Mouse (Mus musculus) lung, embryonic 14.5 days (tissue): ENCODE data around the gene Wbp1l. TPM values are rescaled to one million over a fixed set of nuclear protein-coding genes. Genes with fewer than 3 reads are reported as not detected.

ENCODE experiments used
- ATAC-seq: fragments of 200-750 bp; cut with Nextera tagmentation; 2 replicates; pipeline ENCODE4 v1.8.0; 2017; ENCODE audit warnings: mild to moderate bottlenecking, moderate TSS enrichment, moderate library complexity; ENCODE audit not compliant: insufficient read depth
- DNase-seq: peaks from one replicate; pipeline ENCODE4 v3.0.0-alpha.2; 2015
- H3K27ac ChIP-seq: fragments of 300-500 bp; sonication (generic); 2 replicates; pipeline ENCODE4 v1.5.1; 2014; ENCODE audit warnings: low read depth, mild to moderate bottlenecking, moderate library complexity
- H3K27me3 ChIP-seq: fragments of 300-500 bp; sonication (generic); 2 replicates; pipeline ENCODE4 v1.6.1; 2014; ENCODE audit warnings: low read length, control low read depth; ENCODE audit not compliant: insufficient read depth
- H3K36me3 ChIP-seq: fragments of 300-500 bp; sonication (generic); 2 replicates; pipeline ENCODE4 v1.6.1; 2014; ENCODE audit warnings: control low read depth; ENCODE audit not compliant: insufficient read depth
- H3K4me1 ChIP-seq: fragments of 300-500 bp; sonication (generic); 2 replicates; pipeline ENCODE4 v1.6.1; 2014; ENCODE audit warnings: antibody characterized with exemption, control low read depth; ENCODE audit not compliant: insufficient read depth
- H3K4me2 ChIP-seq: fragments of 300-500 bp; sonication (generic); 2 replicates; pipeline ENCODE4 v1.6.1; 2014; ENCODE audit warnings: mild to moderate bottlenecking
- H3K4me3 ChIP-seq: fragments of 300-500 bp; sonication (generic); 2 replicates; pipeline ENCODE4 v1.5.1; 2014; ENCODE audit warnings: low read depth, low read length
- H3K9ac ChIP-seq: fragments of 300-500 bp; sonication (generic); 2 replicates; pipeline ENCODE4 v1.6.1; 2014
- H3K9me3 ChIP-seq: fragments of 300-500 bp; sonication (generic); 2 replicates; pipeline ENCODE4 v1.6.1; 2016; ENCODE audit warnings: low read depth, low read length, control low read depth
- CTCF ChIP-seq: IDR thresholded peaks from 2 replicates; pipeline ENCODE4 v1.5.1; 2016; ENCODE audit warnings: antibody characterized with exemption, low read depth
- WGBS: fragments of 180-500 bp; shearing (Covaris S2); extraction: QIAGEN DNeasy Blood & Tissue Kit; methylation state at CpG from one replicate; pipeline ENCODE4 v1.1.7; 2014; 5-methylcytosine and 5-hydroxymethylcytosine counted together
- polyA plus RNA-seq: library from polyadenylated mRNA; unstranded; fragments of >200 nt; fragmentation: Nextera tagmentation; extraction: Ambion mirVana; gene quantifications from 2 replicates; pipeline ENCODE4 v1.2.1, GENCODE M21; 2014

Wbp1l gene
- polyA plus RNA-seq, 1 experiment from 2014 or later, result 43.1 TPM

- Histone ChIP-seq H3K4me1 (no peaks in the 10 kb centered on the region), H3K27ac (no peak overlapping the region), H3K36me3 (peaks cover 30% of the 10 kb centered on the region; the same call in 1 of the 2 replicates), H3K9ac (no peak overlapping the region), H3K27me3 (no peaks in the 10 kb centered on the region), H3K4me2 (no peak overlapping the region), H3K9me3 (no peaks in the 10 kb centered on the region), H3K4me3 (no peak overlapping the region)
- no peak for ATAC-seq
- no peak for TF ChIP-seq CTCF
- WGBS, result 94% methylated on average over 7 of the region's 7 CpGs
- DNase-seq, result no peak
Observed at GRCm38 (mm10) chr19:46608158-46608557, 9.3 kb downstream of the Wbp1l start.

DNA sequence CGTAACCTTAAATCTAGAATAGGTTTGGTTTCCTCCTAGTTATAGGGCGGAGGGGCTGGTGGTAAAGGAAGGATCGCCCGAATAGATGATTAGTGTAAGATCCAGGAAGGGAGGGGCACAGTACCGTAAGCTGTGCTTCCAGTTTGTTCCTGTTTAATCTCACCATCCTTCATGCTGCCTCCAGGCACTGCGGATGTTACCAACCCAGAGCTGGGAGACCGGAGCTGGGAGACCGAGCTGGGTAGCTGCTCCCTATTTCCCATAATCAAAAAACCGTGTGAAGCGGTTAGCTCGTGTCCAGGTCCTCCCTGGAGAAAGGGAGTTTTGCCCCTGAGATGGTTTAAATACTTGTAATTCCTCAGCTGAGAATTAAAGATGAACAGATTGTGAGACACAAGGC lies 17.5 kb downstream of the Wbp1l start:
- TF ChIP-seq CTCF, result no peak
- DNase-seq (no peak), ATAC-seq (no peak)
- Histone ChIP-seq H3K27me3 (no peaks in the 10 kb centered on the region), H3K4me3 (no peak overlapping the region), H3K9ac (no peak overlapping the region), H3K27ac (no peak overlapping the region), H3K4me2 (no peak overlapping the region), H3K4me1 (peaks cover 23% of the 10 kb centered on the region), H3K9me3 (no peaks in the 10 kb centered on the region), H3K36me3 (peaks cover 21% of the 10 kb centered on the region; the same call in 1 of the 2 replicates)
- 71% methylated on average over 11 of the region's 11 CpGs for WGBS

DNA sequence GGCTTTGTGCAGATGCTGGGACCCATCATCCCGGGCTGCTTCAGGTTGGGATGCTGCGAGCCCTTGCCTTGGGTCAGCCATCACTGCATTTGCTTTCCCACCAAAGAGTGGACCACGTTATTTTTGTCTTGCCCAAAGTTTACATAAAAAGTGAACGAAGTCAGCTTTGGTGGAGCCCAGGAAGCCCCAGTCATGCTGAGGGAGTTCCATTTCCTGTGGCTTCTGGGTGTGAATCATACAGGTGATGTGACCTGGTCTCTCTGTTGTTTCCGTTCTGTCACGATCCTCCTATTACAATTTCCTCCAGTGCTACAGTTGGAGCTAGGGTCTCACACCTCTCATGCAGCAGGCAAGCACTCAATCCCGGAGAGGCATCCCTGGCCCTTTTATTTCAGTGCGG lies 18.5 kb downstream of the Wbp1l start:
- Histone ChIP-seq H3K9ac (no peak overlapping the region), H3K4me2 (no peak overlapping the region), H3K9me3 (no peaks in the 10 kb centered on the region), H3K4me1 (peaks cover 32% of the 10 kb centered on the region), H3K27ac (no peak overlapping the region), H3K27me3 (no peaks in the 10 kb centered on the region), H3K4me3 (no peak overlapping the region), H3K36me3 (peaks cover 21% of the 10 kb centered on the region; the same call in 1 of the 2 replicates)
- TF ChIP-seq CTCF, result no peak
- ATAC-seq, result no peak
- no peak for DNase-seq
- 76% methylated on average over 8 of the region's 8 CpGs for WGBS

DNA sequence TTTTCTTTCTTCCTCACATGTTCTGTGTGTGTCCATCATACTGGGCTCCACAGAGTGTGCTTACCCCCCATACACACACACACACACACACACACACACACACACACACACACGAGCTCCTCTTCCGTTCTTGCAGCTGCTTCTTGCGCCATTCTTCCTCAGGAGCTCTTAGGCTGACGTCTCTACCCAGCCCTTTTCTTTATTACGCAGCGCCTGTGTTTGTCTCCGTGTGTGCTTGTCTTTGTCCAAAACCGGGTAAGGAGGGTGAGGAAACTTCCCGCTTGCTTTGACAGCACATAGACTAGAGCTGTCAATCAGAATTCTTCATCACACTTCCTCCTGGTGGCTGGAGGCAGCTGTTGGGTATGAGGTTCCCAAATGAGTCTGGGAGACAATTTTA lies 19.4 kb downstream of the Wbp1l start:
- Histone ChIP-seq H3K36me3 (peaks cover 13% of the 10 kb centered on the region; the same call in 1 of the 2 replicates), H3K9me3 (no peaks in the 10 kb centered on the region), H3K4me2 (no peak overlapping the region), H3K9ac (no peak overlapping the region), H3K4me3 (no peak overlapping the region), H3K4me1 (peaks cover 40% of the 10 kb centered on the region), H3K27ac (peak overlapping the region; percentile 18; the same call in 1 of the 2 replicates), H3K27me3 (no peaks in the 10 kb centered on the region)
- no peak for DNase-seq
- no peak for TF ChIP-seq CTCF
- WGBS, result 60% methylated on average over 9 of the region's 9 CpGs
- no peak for ATAC-seq

DNA sequence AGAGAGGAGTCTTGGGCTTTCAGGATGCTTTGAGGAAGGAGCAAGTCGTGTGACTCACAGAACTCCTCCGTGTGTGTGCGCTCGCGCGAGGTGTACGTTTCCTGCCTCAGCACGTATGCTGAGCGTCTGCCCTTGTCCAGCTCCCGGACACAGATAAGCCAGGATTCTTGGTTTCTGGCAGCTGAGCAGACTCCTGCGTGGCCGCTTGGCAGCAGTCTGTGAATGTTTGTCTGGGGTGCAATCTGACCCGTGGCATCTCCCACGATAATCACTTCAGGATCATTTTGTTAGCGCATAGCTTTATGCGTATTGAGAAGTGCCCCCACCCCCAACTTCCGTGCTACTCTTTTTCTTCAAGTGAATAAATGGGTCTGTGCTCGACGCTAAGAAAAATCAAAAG lies 20.1 kb downstream of the Wbp1l start:
- peak; percentile 61 for DNase-seq

DNA sequence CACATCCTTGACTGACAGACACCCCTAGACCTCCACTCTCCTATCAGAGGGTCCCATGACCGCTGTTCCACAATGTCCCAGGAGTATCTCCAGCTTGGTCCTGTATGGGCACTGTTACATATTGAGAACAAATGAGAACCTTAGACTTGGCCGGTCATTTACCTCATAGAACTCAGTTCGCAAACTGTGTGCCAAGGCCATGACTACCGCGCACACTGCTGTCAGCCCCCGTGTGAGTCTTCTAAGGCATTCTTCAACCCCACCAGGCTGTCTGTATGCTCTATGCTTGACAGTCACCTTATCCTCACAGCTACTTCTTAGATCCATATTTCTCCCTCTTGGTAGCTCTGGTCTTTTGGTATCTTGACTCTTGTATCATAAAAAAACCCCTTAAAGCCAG lies 20.6 kb downstream of the Wbp1l start:
- no peak for ATAC-seq
- Histone ChIP-seq H3K27ac (peak overlapping the region; percentile 60), H3K36me3 (peaks cover 2% of the 10 kb centered on the region; the same call in 1 of the 2 replicates)

More for the DNA sequence above, 20.1 kb downstream of the Wbp1l start:
- Histone ChIP-seq H3K36me3 (peaks cover 7% of the 10 kb centered on the region; the same call in 1 of the 2 replicates), H3K9ac (no peak overlapping the region), H3K27ac (no peak overlapping the region), H3K27me3 (no peaks in the 10 kb centered on the region), H3K4me2 (no peak overlapping the region), H3K4me3 (no peak overlapping the region), H3K9me3 (no peaks in the 10 kb centered on the region), H3K4me1 (peaks cover 45% of the 10 kb centered on the region)
- TF ChIP-seq CTCF, result no peak
- WGBS, result 42% methylated on average over 19 of the region's 19 CpGs
- ATAC-seq, result no peak

GRCm38 (mm10) chr19:46620016-46620808 lies 21.3 kb downstream of the Wbp1l start:
- H3K9me3 ChIP-seq, result no peaks in the 10 kb centered on the region
- no peaks in the 10 kb centered on the region for H3K27me3 ChIP-seq
- ATAC-seq (no peak), DNase-seq (peak; percentile 64)
- WGBS, result 59% methylated on average over 14 of the region's 14 CpGs
- H3K4me3 ChIP-seq, result no peak overlapping the region
- peaks cover 4% of the 10 kb centered on the region; the same call in 1 of the 2 replicates for H3K36me3 ChIP-seq
- H3K4me1 ChIP-seq, result peaks cover 53% of the 10 kb centered on the region
- no peak for TF ChIP-seq CTCF
- no peak overlapping the region for H3K4me2 ChIP-seq
- peak overlapping the region; percentile 60 for H3K27ac ChIP-seq
- no peak overlapping the region for H3K9ac ChIP-seq

More for the DNA sequence above, 20.6 kb downstream of the Wbp1l start:
- no peak for DNase-seq
- Histone ChIP-seq H3K4me1 (peaks cover 47% of the 10 kb centered on the region), H3K27me3 (no peaks in the 10 kb centered on the region), H3K4me2 (no peak overlapping the region), H3K9me3 (no peaks in the 10 kb centered on the region), H3K4me3 (no peak overlapping the region), H3K9ac (no peak overlapping the region)
- no peak for TF ChIP-seq CTCF
- WGBS, result 86% methylated on average over 6 of the region's 6 CpGs
